Mouse (Mus musculus): ENCODE results near the gene Gpatch1. TPM values are rescaled to one million over a fixed set of nuclear protein-coding genes. Genes with fewer than 3 reads are reported as not detected.

The Gpatch1 gene
- polyA plus RNA-seq, 1 experiment from 2014 or later: 17.8 TPM

Other genes starting within 250 kb of the Gpatch1 start
- 0.25 and 0.40 TPM in 2 replicates for gene Cebpa, start 199.1 kb downstream of the Gpatch1 start, polyA plus RNA-seq (2016; fragmentation: Nextera tagmentation; extraction: Ambion mirVana)
- 0.31 TPM in 1 of 2 replicates, not detected in the other for gene Slc7a10, start 132.1 kb downstream of the Gpatch1 start, polyA plus RNA-seq (2016; fragmentation: Nextera tagmentation; extraction: Ambion mirVana)
- gene Lrp3, start 102.9 kb downstream of the Gpatch1 start, polyA plus RNA-seq (2016; fragmentation: Nextera tagmentation; extraction: Ambion mirVana): 7.8 and 9.4 TPM in 2 replicates
- 3.2 and 3.5 TPM in 2 replicates for gene Rhpn2, start 15.7 kb upstream of the Gpatch1 start, polyA plus RNA-seq (2016; fragmentation: Nextera tagmentation; extraction: Ambion mirVana)
- 18.2 and 18.7 TPM in 2 replicates for gene Faap24, start 78.4 kb upstream of the Gpatch1 start, polyA plus RNA-seq (2016; fragmentation: Nextera tagmentation; extraction: Ambion mirVana)
- 59.0 and 64.4 TPM in 2 replicates for gene Cep89, start 78.6 kb upstream of the Gpatch1 start, polyA plus RNA-seq (2016; fragmentation: Nextera tagmentation; extraction: Ambion mirVana)
- gene Slc7a9, start 130.4 kb upstream of the Gpatch1 start, polyA plus RNA-seq (2016; fragmentation: Nextera tagmentation; extraction: Ambion mirVana): 0.11 and 0.19 TPM in 2 replicates
- 0.31 TPM in 1 of 2 replicates, not detected in the other for gene Tdrd12, start 219.3 kb upstream of the Gpatch1 start, polyA plus RNA-seq (2016; fragmentation: Nextera tagmentation; extraction: Ambion mirVana)
- gene Nudt19, start 237.9 kb upstream of the Gpatch1 start, polyA plus RNA-seq (2016; fragmentation: Nextera tagmentation; extraction: Ambion mirVana): 35.1 and 48.1 TPM in 2 replicates